Mouse (Mus musculus) forebrain, embryonic 16.5 days (tissue): ENCODE data around the gene Hes2. TPM values are rescaled to one million over a fixed set of nuclear protein-coding genes. Genes with fewer than 3 reads are reported as not detected.

Experiments
- ATAC-seq: fragments of 200-750 bp; cut with Nextera tagmentation; 2 replicates; pipeline ENCODE4 v1.8.0; 2017; ENCODE audit warnings: mild to moderate bottlenecking, moderate library complexity
- H3K27ac ChIP-seq: fragments of 300-500 bp; sonication (generic); 2 replicates; pipeline ENCODE4 v1.5.1; 2014; ENCODE audit warnings: low read length, control low read depth
- H3K27me3 ChIP-seq: fragments of 300-500 bp; sonication (generic); replicated peaks from 2 replicates; pipeline ENCODE4 v1.6.1; 2014; ENCODE audit warnings: low read length; ENCODE audit not compliant: control insufficient read depth, insufficient read depth
- H3K36me3 ChIP-seq: fragments of 300-500 bp; sonication (generic); 2 replicates; pipeline ENCODE4 v1.6.1; 2014; ENCODE audit not compliant: control insufficient read depth, insufficient read depth
- H3K4me1 ChIP-seq: fragments of 300-500 bp; sonication (generic); replicated peaks from 2 replicates; pipeline ENCODE4 v1.6.1; 2014; ENCODE audit warnings: low read length; ENCODE audit not compliant: control insufficient read depth, insufficient read depth
- H3K4me2 ChIP-seq: fragments of 300-500 bp; sonication (generic); 2 replicates; pipeline ENCODE4 v1.6.1; 2014; ENCODE audit warnings: mild to moderate bottlenecking, low read length, control low read depth
- H3K4me3 ChIP-seq: fragments of 300-500 bp; sonication (generic); replicated peaks from 2 replicates; pipeline ENCODE4 v1.5.1; 2014; ENCODE audit warnings: mild to moderate bottlenecking, low read length, control low read depth
- H3K9ac ChIP-seq: fragments of 300-500 bp; sonication (generic); replicated peaks from 2 replicates; pipeline ENCODE4 v1.6.1; 2014; ENCODE audit warnings: low read depth, low read length, control low read depth
- H3K9me3 ChIP-seq: fragments of 300-500 bp; sonication (generic); 2 replicates; pipeline ENCODE4 v1.6.1; 2016; ENCODE audit warnings: low read length; ENCODE audit not compliant: control insufficient read depth
- WGBS: fragments of 180-500 bp; shearing (Covaris S2); extraction: QIAGEN DNeasy Blood & Tissue Kit; methylation state at CpG from one replicate; pipeline ENCODE4 v1.1.7; 2014; 5-methylcytosine and 5-hydroxymethylcytosine counted together
- polyA plus RNA-seq: library from polyadenylated mRNA; unstranded; fragments of >200 nt; fragmentation: Nextera tagmentation; extraction: Ambion mirVana; gene quantifications from 2 replicates; pipeline ENCODE4 v1.2.1, GENCODE M21; 2015

The Hes2 gene
- polyA plus RNA-seq, 1 experiment from 2014 or later = not detected

DNA sequence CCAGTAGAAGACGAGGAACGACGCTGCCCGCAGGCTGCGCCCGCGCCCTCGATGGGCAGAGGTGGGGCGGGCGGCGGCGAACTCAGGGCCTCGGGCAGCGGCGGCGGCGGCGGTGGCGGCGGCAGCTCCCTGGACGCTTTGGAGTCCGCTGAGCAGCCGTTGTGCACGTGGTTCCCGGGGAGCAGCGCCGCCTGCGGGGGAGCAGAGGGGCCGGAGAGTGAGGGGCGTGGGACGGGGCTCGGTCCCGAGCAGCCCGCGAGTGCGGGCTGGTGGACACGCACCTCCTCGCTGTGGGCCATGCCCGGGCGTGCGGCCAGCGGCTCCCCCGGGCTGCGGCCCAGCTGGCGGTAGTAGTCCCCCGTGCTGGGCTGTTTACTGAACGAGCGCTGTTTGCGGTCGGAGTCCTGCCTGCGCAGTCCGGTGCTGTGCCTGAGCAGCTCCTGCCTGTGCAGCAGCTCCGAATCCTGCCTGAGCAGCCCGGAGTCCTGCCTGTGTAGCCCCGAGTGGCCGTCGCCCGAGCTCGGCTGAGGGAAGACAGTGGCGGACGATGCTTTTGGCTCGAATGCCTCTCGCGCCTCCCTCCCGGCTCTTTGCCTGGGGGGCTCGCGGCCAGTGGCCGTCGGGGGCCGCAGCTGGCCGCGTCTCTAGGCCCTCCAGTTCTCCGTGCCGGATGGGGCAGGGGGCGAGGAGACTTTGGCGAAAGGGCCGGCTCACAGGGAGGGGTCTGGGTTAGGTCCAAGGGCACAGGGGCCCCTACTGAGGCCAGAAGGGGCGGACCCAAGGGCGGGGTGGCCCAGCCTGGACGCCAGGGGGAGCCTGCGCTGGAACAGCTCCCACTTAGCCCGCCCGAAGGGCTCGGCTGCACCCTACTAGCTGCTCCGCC lies 27.7 kb upstream of the Hes2 start:
- peak; percentile 81 for ATAC-seq
- peak overlapping the region; percentile 37 for H3K9ac ChIP-seq
- no peaks in the 10 kb centered on the region for H3K36me3 ChIP-seq
- no peak overlapping the region for H3K27ac ChIP-seq
- H3K4me2 ChIP-seq = peak overlapping the region; percentile 55
- no peaks in the 10 kb centered on the region for H3K9me3 ChIP-seq
- H3K4me3 ChIP-seq = peak overlapping the region; percentile 36
- under 1% methylated on average over 62 of the region's 85 CpGs for WGBS
- peaks cover 78% of the 10 kb centered on the region for H3K27me3 ChIP-seq
- H3K4me1 ChIP-seq = peaks cover 27% of the 10 kb centered on the region

DNA sequence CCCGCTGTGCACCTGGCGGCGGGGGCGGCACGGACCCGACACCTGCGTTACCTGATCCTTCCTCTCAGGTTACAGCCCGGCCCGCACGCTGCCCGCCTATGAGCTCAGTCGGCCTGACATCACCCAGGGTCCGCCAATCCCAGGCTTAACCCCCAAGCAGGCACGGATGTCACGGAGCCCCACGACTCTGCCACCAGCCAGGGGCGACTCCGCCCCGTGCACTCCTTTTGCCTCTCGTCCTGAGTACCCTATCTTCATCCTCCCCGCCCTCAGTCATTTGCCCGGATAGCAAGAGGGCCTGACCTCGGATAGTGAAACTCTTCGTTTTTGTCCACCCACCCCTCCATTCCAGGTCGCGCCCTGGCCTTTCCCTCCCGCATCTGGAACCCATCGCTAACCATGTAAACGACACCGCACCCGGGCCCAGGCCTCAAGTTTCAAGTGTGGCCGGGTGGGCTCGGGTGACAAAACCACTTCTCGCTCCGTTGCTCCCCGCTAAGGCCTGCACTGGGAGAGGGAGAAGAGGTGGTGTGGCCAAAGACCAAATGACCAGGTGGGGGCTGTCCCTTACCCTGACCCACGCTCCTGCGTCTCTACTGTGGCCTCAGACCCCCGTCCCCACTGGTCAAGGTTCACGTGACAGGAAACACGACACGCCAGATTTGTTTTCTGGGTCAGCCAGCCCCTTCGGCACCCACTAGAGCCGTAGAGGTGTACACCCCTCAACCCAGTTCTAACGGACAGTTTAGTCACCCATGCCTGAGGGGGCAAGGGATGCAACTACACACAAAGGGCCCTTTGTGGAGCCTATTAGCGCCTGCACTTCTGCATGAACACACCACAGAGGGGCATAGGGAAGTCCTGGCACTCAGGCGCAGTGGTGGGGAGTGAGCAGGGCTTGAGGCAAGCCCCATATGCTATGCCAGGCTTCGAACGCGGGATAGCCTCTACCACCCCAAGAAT lies 26.6 kb upstream of the Hes2 start:
- Histone ChIP-seq H3K4me1 (peaks cover 20% of the 10 kb centered on the region), H3K27me3 (peaks cover 68% of the 10 kb centered on the region), H3K36me3 (no peaks in the 10 kb centered on the region), H3K4me3 (peak overlapping the region; percentile 36), H3K9ac (no peak overlapping the region), H3K27ac (no peak overlapping the region), H3K9me3 (no peaks in the 10 kb centered on the region), H3K4me2 (peak overlapping the region; percentile 55; the same call in 1 of the 2 replicates)
- 4% methylated on average over 50 of the region's 50 CpGs for WGBS
- no peak for ATAC-seq

DNA sequence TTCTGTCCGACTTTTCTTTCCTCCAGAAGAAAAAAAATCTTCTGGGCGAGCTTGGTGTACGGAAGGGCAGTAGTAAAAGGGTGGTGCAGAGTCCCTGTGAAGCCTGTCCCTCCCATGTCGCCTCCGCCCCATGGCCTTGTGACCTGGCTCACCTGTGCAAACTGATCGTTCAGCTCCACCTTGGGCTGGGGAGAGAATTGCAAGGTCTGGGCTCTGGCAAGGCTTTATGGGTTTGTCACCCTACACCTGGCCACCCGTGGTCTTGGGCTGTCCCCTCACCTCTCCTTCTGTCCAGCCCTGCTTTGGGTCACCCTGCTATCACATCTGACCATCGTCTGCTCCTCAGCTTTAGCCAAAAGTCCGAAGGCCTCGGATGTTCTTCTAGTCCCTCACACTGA lies 25.9 kb upstream of the Hes2 start:
- H3K36me3 ChIP-seq = no peaks in the 10 kb centered on the region
- no peak for ATAC-seq
- peaks cover 63% of the 10 kb centered on the region for H3K27me3 ChIP-seq
- no peaks in the 10 kb centered on the region for H3K9me3 ChIP-seq
- H3K9ac ChIP-seq = no peak overlapping the region
- 28% methylated on average over 10 of the region's 10 CpGs for WGBS
- no peak overlapping the region for H3K27ac ChIP-seq
- H3K4me1 ChIP-seq = peaks cover 20% of the 10 kb centered on the region
- no peak overlapping the region for H3K4me3 ChIP-seq
- no peak overlapping the region for H3K4me2 ChIP-seq

DNA sequence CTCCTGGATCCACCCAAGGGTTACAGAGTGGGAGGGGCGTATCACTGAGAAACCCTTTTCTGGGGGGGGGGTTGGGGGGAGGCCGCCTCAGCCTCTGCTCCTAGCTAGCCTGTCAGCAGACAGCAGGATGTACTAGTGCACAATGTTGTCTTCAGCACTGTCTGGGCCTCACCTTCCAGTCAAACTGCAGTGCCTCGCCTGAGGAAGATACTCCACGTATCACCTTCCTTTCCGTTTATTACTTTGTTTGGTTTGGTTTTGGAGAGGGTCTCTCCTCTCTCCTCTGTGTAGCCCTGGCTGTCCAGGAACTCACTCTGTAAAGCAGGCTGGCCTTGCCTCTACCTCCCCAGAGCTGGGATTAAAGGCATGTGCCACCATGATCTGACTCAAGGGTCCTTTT lies 25.5 kb upstream of the Hes2 start:
- ATAC-seq = no peak
- peaks cover 20% of the 10 kb centered on the region for H3K4me1 ChIP-seq

DNA sequence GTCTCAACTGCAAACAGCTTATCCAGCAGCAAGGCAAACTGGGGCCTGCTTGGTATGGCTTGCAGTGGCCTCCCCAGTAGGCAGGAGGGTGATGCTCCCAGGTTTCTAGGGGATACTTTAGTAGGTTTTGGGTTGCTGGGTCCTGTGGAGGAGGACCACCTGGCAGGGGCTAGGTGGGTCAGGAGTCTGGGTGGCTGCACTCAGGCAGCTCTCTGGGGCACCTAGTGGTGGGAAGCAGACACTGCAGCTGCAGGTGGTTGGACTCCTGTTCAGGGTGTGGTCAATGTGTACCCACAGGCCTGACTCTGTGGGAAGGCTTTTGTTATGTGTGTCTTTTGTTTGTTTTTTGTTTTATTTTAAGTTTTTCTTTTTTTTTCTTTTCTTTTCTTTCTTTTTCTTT lies 24.2 kb upstream of the Hes2 start:
- H3K4me1 ChIP-seq = peaks cover 25% of the 10 kb centered on the region
- H3K36me3 ChIP-seq = no peaks in the 10 kb centered on the region
- H3K27ac ChIP-seq = no peak overlapping the region
- no peak for ATAC-seq
- no peak overlapping the region for H3K4me3 ChIP-seq
- no peak overlapping the region for H3K9ac ChIP-seq
- no peak overlapping the region for H3K4me2 ChIP-seq
- H3K27me3 ChIP-seq = peaks cover 52% of the 10 kb centered on the region
- no peaks in the 10 kb centered on the region for H3K9me3 ChIP-seq

More for the DNA sequence above, 25.5 kb upstream of the Hes2 start:
- Histone ChIP-seq H3K9me3 (no peaks in the 10 kb centered on the region), H3K27ac (no peak overlapping the region), H3K4me3 (no peak overlapping the region), H3K27me3 (peaks cover 61% of the 10 kb centered on the region), H3K4me2 (no peak overlapping the region), H3K9ac (no peak overlapping the region), H3K36me3 (no peaks in the 10 kb centered on the region)
- 41% methylated on average over 5 of the region's 5 CpGs for WGBS

DNA sequence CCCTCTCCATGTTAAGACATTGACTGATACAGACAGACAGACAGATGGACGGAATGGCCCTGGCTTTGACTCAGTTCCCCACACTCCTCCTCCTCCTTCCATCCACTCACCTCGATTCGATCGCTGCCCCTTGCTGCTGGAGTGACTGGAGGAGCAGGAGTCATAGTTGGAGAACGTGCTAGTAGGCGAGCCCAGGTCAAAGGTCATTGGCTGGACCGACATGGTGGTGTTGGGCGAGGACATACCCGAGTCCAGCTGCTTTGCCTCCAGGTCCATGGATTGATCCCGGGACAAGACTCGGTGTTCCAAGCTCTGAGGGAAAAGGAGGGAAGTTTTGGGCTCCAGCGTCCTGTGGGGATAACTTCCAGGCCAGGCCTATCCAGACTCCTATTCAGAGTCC lies 23.3 kb upstream of the Hes2 start:
- Histone ChIP-seq H3K9ac (no peak overlapping the region), H3K36me3 (no peaks in the 10 kb centered on the region), H3K9me3 (no peaks in the 10 kb centered on the region), H3K4me3 (no peak overlapping the region), H3K27me3 (peaks cover 43% of the 10 kb centered on the region), H3K27ac (no peak overlapping the region), H3K4me2 (no peak overlapping the region), H3K4me1 (peaks cover 25% of the 10 kb centered on the region)
- no peak for ATAC-seq
- 89% methylated on average over 12 of the region's 12 CpGs for WGBS

DNA sequence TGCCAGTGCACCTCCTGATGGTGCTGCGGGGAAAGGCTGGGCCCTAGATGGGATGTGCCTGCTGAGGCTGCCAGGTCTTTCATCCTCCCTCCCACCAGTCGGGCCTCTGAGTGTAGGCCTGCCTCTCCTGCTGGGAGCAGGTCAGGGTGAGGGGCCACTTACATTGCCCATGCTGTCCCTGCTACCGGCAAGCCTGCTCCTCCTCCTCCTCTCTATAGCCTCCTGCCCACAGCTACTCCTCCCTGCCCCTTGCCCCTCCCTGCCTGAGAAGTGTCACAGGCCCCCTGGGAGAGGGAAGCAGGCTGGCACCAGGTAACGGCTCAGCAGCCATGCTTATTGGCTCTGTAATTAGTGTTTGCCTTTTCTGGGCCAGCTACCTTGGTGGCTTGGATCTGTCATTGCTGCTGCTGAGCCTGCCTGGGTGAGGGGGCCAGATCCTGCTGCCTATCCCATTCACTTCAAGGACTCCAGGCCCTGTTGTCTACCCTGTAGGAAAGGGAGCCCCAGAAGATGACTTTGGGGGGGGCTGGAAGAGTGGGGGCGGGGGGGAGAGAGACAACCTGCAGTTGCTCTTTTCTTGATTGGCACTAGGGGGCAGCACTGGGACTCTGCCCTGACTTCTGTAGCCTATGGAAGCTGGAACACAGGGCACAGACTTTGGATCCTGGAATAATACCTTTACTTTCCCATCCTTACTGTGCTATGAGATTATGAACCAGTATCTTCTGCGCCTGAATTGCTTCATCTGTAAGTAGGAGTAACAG lies 22.4 kb upstream of the Hes2 start:
- H3K27me3 ChIP-seq = peaks cover 36% of the 10 kb centered on the region
- WGBS = 24% methylated on average over 6 of the region's 6 CpGs

DNA sequence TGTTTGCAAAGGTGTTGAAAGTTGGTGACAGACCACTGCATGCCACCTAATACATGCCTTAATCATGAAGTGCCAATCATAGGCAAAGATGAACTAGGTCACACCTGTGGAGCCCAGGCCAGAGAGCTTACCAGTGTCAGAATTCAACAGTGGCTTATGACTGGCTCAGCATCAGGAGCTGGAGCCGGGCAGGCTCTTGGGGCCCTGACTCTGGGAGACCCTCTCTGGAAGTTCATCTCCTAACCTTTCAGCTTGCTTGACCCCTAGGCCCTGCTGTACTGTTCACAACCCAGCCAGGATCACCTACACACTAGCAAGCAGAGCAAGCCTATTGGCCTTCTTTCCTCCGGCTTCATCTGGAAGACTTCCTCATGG lies 21.8 kb upstream of the Hes2 start:
- H3K9ac ChIP-seq = no peak overlapping the region
- no peak overlapping the region for H3K4me2 ChIP-seq
- peaks cover 15% of the 10 kb centered on the region for H3K4me1 ChIP-seq
- no peak overlapping the region for H3K4me3 ChIP-seq
- 93% methylated on average over 2 of the region's 2 CpGs for WGBS
- no peaks in the 10 kb centered on the region for H3K9me3 ChIP-seq
- no peaks in the 10 kb centered on the region for H3K36me3 ChIP-seq
- peaks cover 33% of the 10 kb centered on the region for H3K27me3 ChIP-seq
- no peak for ATAC-seq
- H3K27ac ChIP-seq = no peak overlapping the region

More for the DNA sequence above, 22.4 kb upstream of the Hes2 start:
- H3K4me1 ChIP-seq = peaks cover 19% of the 10 kb centered on the region
- no peak overlapping the region for H3K4me3 ChIP-seq
- no peak overlapping the region for H3K9ac ChIP-seq
- H3K9me3 ChIP-seq = no peaks in the 10 kb centered on the region
- no peak for ATAC-seq
- H3K27ac ChIP-seq = no peak overlapping the region
- H3K36me3 ChIP-seq = no peaks in the 10 kb centered on the region
- H3K4me2 ChIP-seq = no peak overlapping the region
